Mouse (Mus musculus): Measurements from ENCODE around the gene Dpp6. TPM values are rescaled to one million over a fixed set of nuclear protein-coding genes. Genes with fewer than 3 reads are reported as not detected.
A peak's percentile ranks its signal among the peaks of the same experiment; 100 is the strongest.

Dpp6 gene
- total and polyA plus RNA-seq, 3 experiments, result 0.04 to 0.11 TPM; not detected in 1

DNA sequence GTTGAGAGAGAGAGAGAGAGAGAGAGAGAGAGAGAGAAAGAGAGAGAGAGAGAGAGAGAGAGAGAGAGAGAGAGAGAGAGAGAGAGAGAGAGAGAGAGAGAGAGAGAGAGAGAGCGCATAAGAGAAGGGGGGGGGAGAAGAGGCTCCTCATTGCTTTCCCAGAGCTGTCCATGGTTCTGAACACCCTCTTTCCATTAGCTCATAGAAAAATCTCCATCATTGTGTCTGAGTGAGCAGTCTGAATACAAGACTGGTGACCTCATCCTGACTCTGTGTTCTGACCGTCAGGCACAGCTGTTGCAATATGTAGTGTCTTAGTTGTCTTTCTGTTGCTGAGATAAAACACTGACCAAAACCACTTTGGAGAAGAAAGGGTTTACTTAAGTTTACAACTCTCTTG lies 235.4 kb downstream of the Dpp6 start:
- no peaks in the 10 kb centered on the region for H3K36me3 ChIP-seq (ENCODE audit: control insufficient read depth, insufficient read depth, low read length)
- no peaks in the 10 kb centered on the region for H3K79me2 ChIP-seq (replicated peaks; ENCODE audit: control insufficient read depth, insufficient read depth, low read length)
- peaks cover 4% of the 10 kb centered on the region; the same call in 1 of the 2 replicates for H3K27me3 ChIP-seq (ENCODE audit: control insufficient read depth, insufficient read depth, low read length)
- no peak overlapping the region for H3K27ac ChIP-seq
- DNase-seq, result no peak
- TF ChIP-seq EP300 (IDR thresholded peaks at IDR 0.05; ENCODE audit: insufficient read depth, low read depth, low read length), result no peak
- TF ChIP-seq CTCF (IDR thresholded peaks at IDR 0.05), result no peak
- TF ChIP-seq POLR2A (IDR thresholded peaks at IDR 0.05; ENCODE audit: insufficient read depth, low read depth, low read length), result no peak
- 4% methylated on average over 2 of the region's 2 CpGs for WGBS
- H3K4me3 ChIP-seq, result no peak overlapping the region
- H3K4me1 ChIP-seq (ENCODE audit: control insufficient read depth, insufficient read depth, low read length), result no peaks in the 10 kb centered on the region
- no peak overlapping the region for H3K9ac ChIP-seq (ENCODE audit: low read depth, low read length)
- intact Hi-C loops (cut with DNase I), result no loop called here

DNA sequence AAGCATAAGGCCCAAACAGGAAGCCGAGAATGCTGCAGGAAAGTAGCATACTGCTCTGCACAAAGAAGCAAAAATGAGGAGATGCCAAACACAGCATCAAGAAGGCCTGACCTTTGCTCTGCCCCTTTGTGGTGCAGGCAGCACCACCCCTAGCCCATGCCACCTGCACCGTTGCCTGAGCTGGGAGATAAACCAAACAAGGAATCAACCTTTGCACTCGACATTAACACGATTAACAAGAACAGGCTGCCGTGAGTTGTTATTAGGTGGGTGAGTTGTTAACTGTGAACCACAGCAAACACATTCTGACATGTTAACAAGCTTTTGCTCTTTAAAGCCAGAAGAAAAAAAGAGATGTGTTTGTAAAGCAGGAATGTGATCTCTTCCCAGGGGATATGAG lies 239.4 kb downstream of the Dpp6 start:
- no peaks in the 10 kb centered on the region for H3K4me1 ChIP-seq (ENCODE audit: control insufficient read depth, insufficient read depth, low read length)

DNA sequence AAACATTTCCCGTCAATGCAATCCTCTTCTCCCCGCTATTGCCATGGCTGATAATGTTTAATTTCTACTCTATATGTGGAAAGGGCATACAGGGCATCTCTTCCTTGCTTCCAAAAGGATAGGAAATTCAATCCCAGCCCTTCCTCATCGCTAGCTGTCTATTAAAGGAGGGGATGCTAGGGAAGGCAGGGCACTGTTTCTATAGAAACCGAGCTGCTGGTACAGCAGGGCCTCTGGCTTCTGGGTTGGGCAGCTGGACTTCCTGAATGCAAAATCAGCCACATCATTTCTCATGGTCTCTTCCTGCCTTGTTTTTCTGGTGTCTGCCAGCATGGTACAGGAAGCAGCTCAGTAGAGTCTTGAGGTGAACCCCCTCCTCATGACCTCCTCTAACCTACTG lies 243.1 kb downstream of the Dpp6 start:
- TF ChIP-seq EP300 (IDR thresholded peaks at IDR 0.05; ENCODE audit: insufficient read depth, low read depth, low read length) (no peak), CTCF (IDR thresholded peaks at IDR 0.05) (no peak), POLR2A (IDR thresholded peaks at IDR 0.05; ENCODE audit: insufficient read depth, low read depth, low read length) (no peak)
- Histone ChIP-seq H3K27me3 (ENCODE audit: control insufficient read depth, insufficient read depth, low read length) (no peaks in the 10 kb centered on the region), H3K36me3 (ENCODE audit: control insufficient read depth, insufficient read depth, low read length) (no peaks in the 10 kb centered on the region), H3K4me3 (no peak overlapping the region), H3K27ac (no peak overlapping the region), H3K4me1 (ENCODE audit: control insufficient read depth, insufficient read depth, low read length) (no peaks in the 10 kb centered on the region), H3K9ac (ENCODE audit: low read depth, low read length) (no peak overlapping the region), H3K79me2 (replicated peaks; ENCODE audit: control insufficient read depth, insufficient read depth, low read length) (no peaks in the 10 kb centered on the region)
- WGBS, result 65% methylated on average over 4 of the region's 4 CpGs
- intact Hi-C loops (cut with DNase I), result no loop called here
- no peak for DNase-seq

More for the DNA sequence above, 239.4 kb downstream of the Dpp6 start:
- intact Hi-C loops (cut with DNase I), result no loop called here
- no peak overlapping the region for H3K9ac ChIP-seq (ENCODE audit: low read depth, low read length)
- no peak for TF ChIP-seq CTCF (IDR thresholded peaks at IDR 0.05)
- TF ChIP-seq EP300 (IDR thresholded peaks at IDR 0.05; ENCODE audit: insufficient read depth, low read depth, low read length), result no peak
- no peak for TF ChIP-seq POLR2A (IDR thresholded peaks at IDR 0.05; ENCODE audit: insufficient read depth, low read depth, low read length)
- no peaks in the 10 kb centered on the region for H3K27me3 ChIP-seq (ENCODE audit: control insufficient read depth, insufficient read depth, low read length)
- no peak for DNase-seq
- H3K36me3 ChIP-seq (ENCODE audit: control insufficient read depth, insufficient read depth, low read length), result no peaks in the 10 kb centered on the region
- H3K4me3 ChIP-seq, result no peak overlapping the region
- 57% methylated on average over 5 of the region's 5 CpGs for WGBS
- H3K27ac ChIP-seq, result no peak overlapping the region
- H3K79me2 ChIP-seq (replicated peaks; ENCODE audit: control insufficient read depth, insufficient read depth, low read length), result no peaks in the 10 kb centered on the region

DNA sequence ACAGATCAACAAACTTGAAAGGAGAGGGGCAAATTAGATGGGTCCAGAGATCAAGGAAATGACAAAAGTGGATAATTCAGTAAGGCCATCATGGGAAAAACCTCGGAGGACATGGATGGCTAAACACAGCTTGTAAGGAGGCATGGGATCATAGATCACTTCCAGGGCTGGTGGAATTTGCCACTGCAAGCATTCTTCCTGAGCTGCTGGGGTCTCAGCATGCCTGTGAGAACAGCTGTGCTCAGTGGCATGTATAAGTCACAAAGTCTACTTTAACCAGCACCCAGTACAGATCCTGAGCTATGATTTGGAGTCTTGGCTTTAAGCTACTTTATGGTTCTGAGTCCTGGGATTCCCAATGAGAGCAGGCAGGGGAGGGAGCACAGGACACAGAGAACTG lies 246.9 kb downstream of the Dpp6 start:
- intact Hi-C loops (cut with DNase I), result no loop called here
- TF ChIP-seq CTCF (IDR thresholded peaks at IDR 0.05), result no peak
- no peak for TF ChIP-seq POLR2A (IDR thresholded peaks at IDR 0.05; ENCODE audit: insufficient read depth, low read depth, low read length)
- TF ChIP-seq EP300 (IDR thresholded peaks at IDR 0.05; ENCODE audit: insufficient read depth, low read depth, low read length), result no peak
- WGBS, result 44% methylated on average over 1 of the region's 1 CpGs
- no peak for DNase-seq
- Histone ChIP-seq H3K4me1 (ENCODE audit: control insufficient read depth, insufficient read depth, low read length) (no peaks in the 10 kb centered on the region), H3K4me3 (no peak overlapping the region), H3K79me2 (replicated peaks; ENCODE audit: control insufficient read depth, insufficient read depth, low read length) (no peaks in the 10 kb centered on the region), H3K9ac (ENCODE audit: low read depth, low read length) (no peak overlapping the region), H3K27ac (no peak overlapping the region), H3K36me3 (ENCODE audit: control insufficient read depth, insufficient read depth, low read length) (no peaks in the 10 kb centered on the region), H3K27me3 (ENCODE audit: control insufficient read depth, insufficient read depth, low read length) (no peaks in the 10 kb centered on the region)

DNA sequence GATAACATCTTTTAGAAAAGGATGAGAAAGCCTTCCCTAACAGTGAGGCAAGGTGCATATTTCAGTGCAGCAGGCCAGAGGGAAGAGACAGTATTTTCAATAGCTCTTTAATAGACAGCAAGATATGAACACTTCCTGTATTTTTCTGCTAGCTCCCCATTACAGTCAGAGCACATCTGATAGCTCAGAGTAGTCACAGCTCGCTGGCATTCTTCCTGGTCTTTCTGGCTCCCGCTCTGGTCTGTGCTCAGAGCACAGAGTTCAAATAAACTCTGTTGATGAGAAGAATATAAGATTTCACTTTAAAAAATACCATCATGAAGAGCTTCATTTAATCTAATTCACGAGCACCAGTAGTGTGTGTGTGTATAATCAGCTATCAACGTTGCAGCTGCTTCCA lies 249.8 kb downstream of the Dpp6 start:
- H3K4me1 ChIP-seq (ENCODE audit: control insufficient read depth, insufficient read depth, low read length), result no peaks in the 10 kb centered on the region
- no peak for DNase-seq
- no peaks in the 10 kb centered on the region for H3K79me2 ChIP-seq (replicated peaks; ENCODE audit: control insufficient read depth, insufficient read depth, low read length)
- H3K27ac ChIP-seq, result no peak overlapping the region
- H3K27me3 ChIP-seq (ENCODE audit: control insufficient read depth, insufficient read depth, low read length), result no peaks in the 10 kb centered on the region
- WGBS, result 54% methylated on average over 4 of the region's 4 CpGs
- H3K4me3 ChIP-seq, result no peak overlapping the region
- intact Hi-C loops (cut with DNase I), result no loop called here
- no peak overlapping the region for H3K9ac ChIP-seq (ENCODE audit: low read depth, low read length)
- TF ChIP-seq POLR2A (IDR thresholded peaks at IDR 0.05; ENCODE audit: insufficient read depth, low read depth, low read length) (no peak), CTCF (IDR thresholded peaks at IDR 0.05) (no peak), EP300 (IDR thresholded peaks at IDR 0.05; ENCODE audit: insufficient read depth, low read depth, low read length) (no peak)
- H3K36me3 ChIP-seq (ENCODE audit: control insufficient read depth, insufficient read depth, low read length), result no peaks in the 10 kb centered on the region

DNA sequence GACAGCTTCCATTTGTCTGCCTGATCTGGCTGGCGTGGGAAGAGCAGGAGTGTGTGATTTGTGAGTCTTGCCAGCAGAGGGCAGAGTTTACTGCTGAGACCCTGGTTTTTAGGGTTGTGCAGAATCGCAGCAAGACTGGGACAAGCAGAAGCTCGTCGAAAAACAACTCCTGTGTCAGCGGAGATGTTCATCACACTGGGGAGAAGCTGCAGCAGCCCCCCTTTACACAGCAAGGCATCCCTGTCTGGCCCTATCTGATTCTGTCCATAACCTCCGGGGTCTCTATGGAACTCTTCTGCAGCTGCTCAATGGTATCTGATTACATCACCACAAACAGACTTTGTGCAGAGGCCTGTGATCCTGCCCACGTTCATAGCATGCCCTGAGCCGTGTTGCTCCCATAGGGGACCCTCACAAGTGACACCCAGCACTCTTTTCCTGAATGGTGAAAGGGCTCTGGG lies 258.2 kb downstream of the Dpp6 start:
- intact Hi-C loops (cut with DNase I), result loop anchor here (10.0 kb wide), 1 partner anchor 470 kb away; no protein-coding TSS in a partner anchor
- H3K9ac ChIP-seq (ENCODE audit: low read depth, low read length), result no peak overlapping the region
- H3K27me3 ChIP-seq (ENCODE audit: control insufficient read depth, insufficient read depth, low read length), result no peaks in the 10 kb centered on the region
- no peak overlapping the region for H3K4me3 ChIP-seq
- no peaks in the 10 kb centered on the region for H3K79me2 ChIP-seq (replicated peaks; ENCODE audit: control insufficient read depth, insufficient read depth, low read length)
- TF ChIP-seq EP300 (IDR thresholded peaks at IDR 0.05; ENCODE audit: insufficient read depth, low read depth, low read length) (no peak), CTCF (IDR thresholded peaks at IDR 0.05) (peak; percentile 70)
- H3K36me3 ChIP-seq (ENCODE audit: control insufficient read depth, insufficient read depth, low read length), result no peaks in the 10 kb centered on the region
- DNase-seq, result peak in 1 of 2 experiments; percentile 17
- no peaks in the 10 kb centered on the region for H3K4me1 ChIP-seq (ENCODE audit: control insufficient read depth, insufficient read depth, low read length)
- H3K27ac ChIP-seq, result no peak overlapping the region
- WGBS, result 22% methylated on average over 8 of the region's 8 CpGs
